Mouse (Mus musculus) hindbrain, postnatal 0 days (tissue): ENCODE measurements at regions not wholly inside any gene's neighbourhood (a gene's known extent, or its start where the extent isn't known, plus 50 kb on each side); places are given as distances from the start of the nearest gene placed in this dataset.

Experiments used
- ATAC-seq: fragments of 200-750 bp; cut with Nextera tagmentation; 2 replicates; pipeline ENCODE4 v1.8.0; 2017; ENCODE audit warnings: mild to moderate bottlenecking, moderate TSS enrichment, moderate library complexity
- DNase-seq: peaks from one replicate; pipeline ENCODE4 v3.0.0-alpha.2; 2015; ENCODE audit warnings: low spot score
- H3K27ac ChIP-seq: fragments of 300-500 bp; sonication (generic); 2 replicates; pipeline ENCODE4 v1.5.1; 2014; ENCODE audit warnings: mild to moderate bottlenecking
- H3K27me3 ChIP-seq: fragments of 300-500 bp; sonication (generic); 2 replicates; pipeline ENCODE4 v1.6.1; 2014; ENCODE audit warnings: low read length, mixed read lengths; ENCODE audit not compliant: insufficient read depth
- H3K36me3 ChIP-seq: fragments of 300-500 bp; sonication (generic); 2 replicates; pipeline ENCODE4 v1.6.1; 2014; ENCODE audit warnings: low read length, mixed read lengths; ENCODE audit not compliant: insufficient read depth
- H3K4me1 ChIP-seq: fragments of 300-500 bp; sonication (generic); 2 replicates; pipeline ENCODE4 v1.6.1; 2014; ENCODE audit warnings: antibody characterized with exemption, low read length, mixed read lengths; ENCODE audit not compliant: insufficient read depth
- H3K4me2 ChIP-seq: fragments of 300-500 bp; sonication (generic); 2 replicates; pipeline ENCODE4 v1.6.1; 2014; ENCODE audit warnings: low read depth, mild to moderate bottlenecking, low read length, moderate library complexity, mixed read lengths
- H3K4me3 ChIP-seq: fragments of 300-500 bp; sonication (generic); 2 replicates; pipeline ENCODE4 v1.5.1; 2014; ENCODE audit warnings: low read length
- H3K9ac ChIP-seq: fragments of 300-500 bp; sonication (generic); replicated peaks from 2 replicates; pipeline ENCODE4 v1.6.1; 2014; ENCODE audit warnings: mild to moderate bottlenecking, low read length, moderate library complexity, mixed read lengths
- H3K9me3 ChIP-seq: fragments of 300-500 bp; sonication (generic); 2 replicates; pipeline ENCODE4 v1.6.1; 2016; ENCODE audit warnings: low read length, mixed read lengths
- CTCF ChIP-seq: IDR thresholded peaks from 2 replicates; pipeline ENCODE4 v1.5.1; 2016; ENCODE audit warnings: antibody characterized with exemption, control low read depth, low read depth
- WGBS: fragments of 180-500 bp; shearing (Covaris S2); extraction: QIAGEN DNeasy Blood & Tissue Kit; methylation state at CpG from one replicate; pipeline ENCODE4 v1.1.7; 2014; 5-methylcytosine and 5-hydroxymethylcytosine counted together

DNA sequence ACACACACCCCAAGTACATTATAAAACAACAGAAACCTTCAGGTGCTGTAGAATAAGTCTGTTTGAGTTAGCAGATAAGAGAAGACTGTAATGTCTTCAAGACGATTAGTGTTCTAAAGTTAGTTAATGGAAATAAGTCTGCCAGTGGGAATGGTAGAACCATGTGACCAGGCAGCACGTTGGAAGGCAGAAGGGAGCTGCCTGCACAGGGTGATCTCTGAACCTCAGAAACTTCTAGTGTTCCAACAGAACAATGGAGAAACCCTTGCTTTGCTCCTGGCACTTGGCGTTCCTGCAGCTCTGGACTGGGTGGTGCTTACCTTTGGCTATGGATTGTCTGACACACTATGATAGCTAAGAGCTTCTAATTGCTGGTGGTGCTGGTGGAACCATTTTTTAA lies 82.0 kb upstream of the Map3k1 start:
- H3K9me3 ChIP-seq = no peaks in the 10 kb centered on the region
- WGBS = 68% methylated on average over 3 of the region's 3 CpGs

GRCm38 (mm10) chr13:111892141-111892540 lies 83.3 kb upstream of the Map3k1 start:
- Histone ChIP-seq H3K27me3 (no peaks in the 10 kb centered on the region), H3K9ac (no peak overlapping the region), H3K27ac (no peak overlapping the region), H3K36me3 (no peaks in the 10 kb centered on the region), H3K4me3 (no peak overlapping the region), H3K4me2 (no peak overlapping the region), H3K4me1 (no peaks in the 10 kb centered on the region), H3K9me3 (no peaks in the 10 kb centered on the region)
- no peak for DNase-seq
- TF ChIP-seq CTCF = no peak
- WGBS = 90% methylated on average over 8 of the region's 8 CpGs
- no peak for ATAC-seq

More for the DNA sequence above, 82.0 kb upstream of the Map3k1 start:
- H3K36me3 ChIP-seq = no peaks in the 10 kb centered on the region
- H3K27me3 ChIP-seq = no peaks in the 10 kb centered on the region
- no peak overlapping the region for H3K9ac ChIP-seq
- DNase-seq = no peak
- no peak for ATAC-seq
- no peak overlapping the region for H3K4me2 ChIP-seq
- no peak overlapping the region for H3K4me3 ChIP-seq
- no peaks in the 10 kb centered on the region for H3K4me1 ChIP-seq
- H3K27ac ChIP-seq = no peak overlapping the region
- no peak for TF ChIP-seq CTCF

- 51% methylated on average over 14 of the region's 14 CpGs for WGBS
- H3K4me3 ChIP-seq = no peak overlapping the region
- H3K4me1 ChIP-seq = no peaks in the 10 kb centered on the region
- ATAC-seq = no peak
- no peaks in the 10 kb centered on the region for H3K9me3 ChIP-seq
- H3K4me2 ChIP-seq = no peak overlapping the region
- no peak overlapping the region for H3K9ac ChIP-seq
- no peaks in the 10 kb centered on the region for H3K27me3 ChIP-seq
- no peak overlapping the region for H3K27ac ChIP-seq
- no peak for DNase-seq
- no peaks in the 10 kb centered on the region for H3K36me3 ChIP-seq
- TF ChIP-seq CTCF = no peak
Measured at GRCm38 (mm10) chr13:111893221-111893713, 84.5 kb upstream of the Map3k1 start.

DNA sequence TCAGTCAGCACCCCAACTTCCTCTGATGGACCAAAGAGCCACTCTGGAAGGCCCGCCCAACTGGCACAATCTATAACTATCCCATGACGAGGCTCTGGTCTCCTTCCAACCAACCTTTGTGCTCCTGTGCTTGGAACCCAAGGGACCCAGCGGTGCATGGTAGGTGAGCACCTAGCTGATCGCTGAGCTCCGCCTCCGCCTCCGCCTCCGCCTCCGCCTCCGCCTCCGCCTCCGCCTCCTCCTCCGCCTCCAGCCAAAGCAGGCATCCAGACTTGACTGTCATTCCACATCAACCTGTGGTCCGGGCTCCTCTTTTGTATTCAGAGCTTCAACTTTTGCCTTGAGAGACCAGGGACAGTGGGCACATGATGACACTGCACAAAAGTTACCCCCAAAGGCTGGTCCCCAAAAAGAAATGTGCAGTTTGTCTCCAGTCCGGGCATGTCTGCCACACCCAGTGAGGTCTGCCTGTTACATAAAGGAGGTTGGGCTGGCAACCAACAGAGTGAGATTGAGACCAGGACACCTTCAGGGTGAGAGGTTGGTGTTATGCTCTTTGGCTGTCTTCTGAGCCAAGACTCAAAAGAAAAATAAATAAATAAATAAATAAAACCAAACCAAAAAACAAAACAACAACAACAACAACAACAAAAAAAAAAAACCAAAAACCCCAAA lies 86.1 kb upstream of the Map3k1 start:
- H3K36me3 ChIP-seq = no peaks in the 10 kb centered on the region
- no peak overlapping the region for H3K9ac ChIP-seq
- WGBS = 79% methylated on average over 15 of the region's 15 CpGs
- no peaks in the 10 kb centered on the region for H3K9me3 ChIP-seq
- TF ChIP-seq CTCF = no peak
- H3K27me3 ChIP-seq = no peaks in the 10 kb centered on the region
- no peak overlapping the region for H3K4me3 ChIP-seq
- ATAC-seq = no peak
- H3K4me2 ChIP-seq = no peak overlapping the region
- no peak overlapping the region for H3K27ac ChIP-seq
- no peak for DNase-seq
- no peaks in the 10 kb centered on the region for H3K4me1 ChIP-seq

GRCm38 (mm10) chr13:111896279-111896678 lies 87.5 kb upstream of the Map3k1 start:
- no peak overlapping the region for H3K4me3 ChIP-seq
- no peaks in the 10 kb centered on the region for H3K4me1 ChIP-seq
- no peak overlapping the region for H3K9ac ChIP-seq
- H3K27me3 ChIP-seq = no peaks in the 10 kb centered on the region
- WGBS = 46% methylated on average over 2 of the region's 2 CpGs
- no peaks in the 10 kb centered on the region for H3K36me3 ChIP-seq
- DNase-seq (no peak), ATAC-seq (no peak)
- H3K27ac ChIP-seq = no peak overlapping the region
- no peak overlapping the region for H3K4me2 ChIP-seq
- no peak for TF ChIP-seq CTCF
- H3K9me3 ChIP-seq = no peaks in the 10 kb centered on the region

DNA sequence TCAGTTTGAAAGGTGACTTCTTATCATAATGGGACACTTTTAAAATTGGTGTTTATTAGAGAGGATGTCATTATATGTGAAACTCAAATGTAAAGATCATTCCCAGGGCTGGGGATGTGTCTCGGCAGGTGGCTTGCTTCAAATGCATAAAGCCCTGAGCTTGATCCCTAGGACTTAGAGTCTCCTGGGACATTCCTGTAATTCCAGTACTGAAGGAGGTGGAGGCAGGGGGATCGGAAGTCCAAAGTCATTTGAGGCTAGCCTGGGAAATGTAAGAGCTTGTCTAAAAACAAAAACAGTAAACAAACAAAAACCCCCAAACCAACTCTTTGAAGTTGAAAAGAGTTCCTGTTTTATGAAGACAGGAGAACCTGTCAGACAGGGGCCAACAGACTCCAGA lies 94.6 kb upstream of the Map3k1 start:
- Histone ChIP-seq H3K4me3 (no peak overlapping the region), H3K4me2 (no peak overlapping the region), H3K9ac (no peak overlapping the region), H3K36me3 (no peaks in the 10 kb centered on the region), H3K4me1 (peaks cover 4% of the 10 kb centered on the region; the same call in 1 of the 2 replicates), H3K27ac (no peak overlapping the region), H3K9me3 (no peaks in the 10 kb centered on the region), H3K27me3 (no peaks in the 10 kb centered on the region)
- TF ChIP-seq CTCF = no peak
- WGBS = 65% methylated on average over 2 of the region's 2 CpGs
- ATAC-seq = no peak
- DNase-seq = no peak

- Histone ChIP-seq H3K9ac (no peak overlapping the region), H3K4me2 (no peak overlapping the region), H3K27ac (no peak overlapping the region), H3K27me3 (no peaks in the 10 kb centered on the region), H3K4me3 (no peak overlapping the region), H3K4me1 (peaks cover 4% of the 10 kb centered on the region; the same call in 1 of the 2 replicates), H3K36me3 (no peaks in the 10 kb centered on the region), H3K9me3 (no peaks in the 10 kb centered on the region)
- no peak for TF ChIP-seq CTCF
- 56% methylated on average over 9 of the region's 9 CpGs for WGBS
- no peak for DNase-seq
- ATAC-seq = no peak
Measured at GRCm38 (mm10) chr13:111903931-111904330, 95.1 kb upstream of the Map3k1 start.
